22 mouse cellular contexts compared by ENCODE assay signal in the genomic region with DNA sequence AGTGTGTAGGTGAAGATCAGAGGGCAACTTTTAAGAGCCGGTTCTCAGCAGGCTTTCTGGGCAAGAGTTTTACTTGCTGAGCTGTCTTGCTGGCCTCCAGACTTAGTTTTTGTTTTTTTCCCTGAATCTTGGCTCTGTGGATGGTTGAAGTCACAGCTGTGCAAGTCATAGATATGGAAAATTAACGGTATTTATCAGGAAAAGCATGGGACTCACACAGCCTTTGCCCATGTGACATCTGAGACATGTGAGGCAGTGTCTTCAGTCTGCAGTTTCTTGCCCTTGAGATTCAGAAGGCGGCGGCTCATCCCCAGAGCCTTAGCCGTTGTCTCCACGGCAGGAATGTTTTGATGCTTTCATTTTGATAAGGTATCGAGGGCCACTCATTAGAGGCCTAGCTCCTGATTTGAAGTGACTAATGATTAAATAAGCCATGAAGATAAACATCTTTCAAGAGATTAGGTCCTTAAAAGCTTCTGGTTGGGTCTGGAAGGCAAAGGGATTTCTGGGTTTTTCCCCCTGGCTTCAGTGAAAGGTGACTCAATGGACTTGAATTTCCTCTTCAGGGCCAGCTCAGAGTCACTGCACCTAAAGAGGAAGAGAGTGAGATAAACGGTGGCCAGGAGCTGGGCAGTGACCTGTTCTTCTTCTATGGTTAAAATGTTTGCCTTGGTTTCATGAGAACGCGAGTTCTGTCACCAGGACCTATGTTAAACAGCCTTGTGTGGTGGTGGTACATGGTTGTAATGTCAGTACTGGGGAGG. TPM values are rescaled to one million over a fixed set of nuclear protein-coding genes. Genes with fewer than 3 reads are reported as not detected.
A peak's percentile ranks its signal among the peaks of the same experiment; 100 is the strongest.
DNase-seq lines count a peak whose midpoint lies in the region; ATAC-seq and TF ChIP-seq lines count a peak whose summit lies in the region.
"Had no signal": no experiment of that assay in that cellular context is flagged by ENCODE, and none has a peak within 500 bp of the region (broad histone marks: within the 10 kb centered on the region; RNA-seq: fewer than 3 reads in every experiment).

No protein-coding gene starts in this region.

- intact Hi-C loops in heart, postnatal 10 days (cut with DNase I) = no loop called here

- H3K4me1 ChIP-seq in heart, embryonic 12.5 days (replicated peaks) = peaks cover 22% of the 10 kb centered on the region
- H3K4me1 ChIP-seq in CH12.LX (ENCODE audit: control insufficient read depth in 1 of 2, insufficient read depth in 2 of 2) = peaks cover 28 to 52% of the 10 kb centered on the region in 2 experiments
- no peaks in the 10 kb centered on the region for H3K4me1 ChIP-seq in hindbrain, embryonic 12.5 days
- H3K4me1 ChIP-seq: hindbrain, embryonic 13.5 days; liver, embryonic 13.5 days had no signal

- H3K79me2 ChIP-seq in CH12.LX (replicated peaks; ENCODE audit: control insufficient read depth, extremely low read depth, insufficient read depth, poor library complexity, severe bottlenecking) (no peaks in the 10 kb centered on the region), macrophage (ENCODE audit: inconsistent target) (peaks cover 13% of the 10 kb centered on the region)

- no peaks in the 10 kb centered on the region for H3K27me3 ChIP-seq in heart, embryonic 12.5 days (replicated peaks)
- H3K27me3 ChIP-seq in CH12.LX (replicated peaks) = no peaks in the 10 kb centered on the region
- H3K27me3 ChIP-seq in hindbrain, embryonic 12.5 days = no peaks in the 10 kb centered on the region
- H3K27me3 ChIP-seq: forebrain, embryonic 12.5 days; hindbrain, embryonic 13.5 days; intestine, embryonic 15.5 days; kidney, embryonic 15.5 days; liver, embryonic 13.5 days had no signal

- ATAC-seq in heart, embryonic 12.5 days (ENCODE audit: insufficient number of reproducible peaks, low FRiP score) = no peak
- no peak for ATAC-seq in hindbrain, embryonic 12.5 days (ENCODE audit: low FRiP score)
- ATAC-seq: intestine, embryonic 15.5 days had no signal

- no peaks in the 10 kb centered on the region for H3K9me3 ChIP-seq in heart, embryonic 12.5 days (replicated peaks)
- no peaks in the 10 kb centered on the region for H3K9me3 ChIP-seq in CH12.LX (replicated peaks; ENCODE audit: low read length)
- no peaks in the 10 kb centered on the region for H3K9me3 ChIP-seq in hindbrain, embryonic 12.5 days (replicated peaks)
- H3K9me3 ChIP-seq: forebrain, embryonic 12.5 days; hindbrain, embryonic 13.5 days; intestine, embryonic 15.5 days; kidney, embryonic 15.5 days; liver, embryonic 13.5 days; midbrain, embryonic 10.5 days had no signal

- TF ChIP-seq POLR2A in CH12.LX (IDR thresholded peaks at IDR 0.05; ENCODE audit: low read depth, low read length) = no peak

- WGBS in heart, embryonic 12.5 days = 35% methylated on average over 10 of the region's 10 CpGs
- WGBS in macrophage (ENCODE audit: missing documents) = 86% methylated on average over 10 of the region's 10 CpGs
- WGBS in hindbrain, embryonic 12.5 days = 86% methylated on average over 10 of the region's 10 CpGs

- no peak overlapping the region for H3K4me2 ChIP-seq in heart, embryonic 12.5 days
- H3K4me2 ChIP-seq in CH12.LX (ENCODE audit: insufficient read depth, low read depth, poor library complexity, severe bottlenecking) = peak overlapping the region; percentile 34
- no peak overlapping the region for H3K4me2 ChIP-seq in hindbrain, embryonic 12.5 days (replicated peaks)
- H3K4me2 ChIP-seq: forebrain, embryonic 12.5 days; hindbrain, embryonic 13.5 days; intestine, embryonic 15.5 days; kidney, embryonic 15.5 days; liver, embryonic 13.5 days had no signal

- DNase-seq in adrenal gland, adult 2 months = peak; percentile 7
- DNase-seq in adrenal gland, postnatal 4 days (ENCODE audit: low spot score in 2 of 2) = no peak
- DNase-seq in heart, postnatal 10 days = peak; percentile 54 to 56
- no peak for DNase-seq in CH12.LX (ENCODE audit: extremely low read depth)
- DNase-seq in B cell, adult 2 months = no peak
- DNase-seq: adrenal gland, adult 8-10 months; cerebellum, adult 11-12 months; cerebellum, postnatal 25 days; left cerebral cortex, postnatal 4 days; liver, embryonic 13.5 days; lung, postnatal 10 days; right cerebral cortex, postnatal 4 days; thymus, postnatal 36 days had no signal

- H3K4me3 ChIP-seq in heart, embryonic 12.5 days = no peak overlapping the region
- H3K4me3 ChIP-seq in CH12.LX (replicated peaks in 1 of 3; ENCODE audit: low read depth in 2 of 3, low read length in 2 of 3, poor library complexity in 1 of 3) (no peak overlapping the region), macrophage (ENCODE audit: inconsistent target) (no peak overlapping the region)
- H3K4me3 ChIP-seq in hindbrain, embryonic 12.5 days = no peak overlapping the region
- H3K4me3 ChIP-seq: forebrain, embryonic 12.5 days; hindbrain, embryonic 13.5 days; intestine, embryonic 15.5 days; kidney, embryonic 15.5 days; liver, embryonic 13.5 days; midbrain, embryonic 10.5 days had no signal

- TF ChIP-seq CTCF in CH12.LX (conservative IDR thresholded peaks at IDR 0.05 in 1 of 2, IDR thresholded peaks at IDR 0.05 in 1 of 2; ENCODE audit: low read depth in 2 of 2, low read length in 2 of 2) = no peak

- peaks cover 9% of the 10 kb centered on the region; the same call in 1 of the 2 replicates for H3K36me3 ChIP-seq in heart, embryonic 12.5 days
- no peaks in the 10 kb centered on the region for H3K36me3 ChIP-seq in CH12.LX (replicated peaks in 1 of 2; ENCODE audit: control insufficient read depth in 1 of 2, insufficient read depth in 1 of 2, low read length in 1 of 2)
- 0 out of 2 replicates have a peak, but pooled peaks cover 4% of the 10 kb centered on the region for H3K36me3 ChIP-seq in macrophage (ENCODE audit: inconsistent target)
- H3K36me3 ChIP-seq in hindbrain, embryonic 12.5 days = no peaks in the 10 kb centered on the region
- H3K36me3 ChIP-seq: forebrain, embryonic 12.5 days; hindbrain, embryonic 13.5 days; intestine, embryonic 15.5 days; liver, embryonic 13.5 days; midbrain, embryonic 10.5 days had no signal

- no peak overlapping the region for H3K9ac ChIP-seq in heart, embryonic 12.5 days
- H3K9ac ChIP-seq in CH12.LX (ENCODE audit: insufficient read depth, low read depth) = 0 out of 2 replicates have a peak overlapping the region, but pooled peaks have one; percentile 16
- H3K9ac ChIP-seq in hindbrain, embryonic 12.5 days = no peak overlapping the region
- H3K9ac ChIP-seq: forebrain, embryonic 12.5 days; hindbrain, embryonic 13.5 days; intestine, embryonic 15.5 days; kidney, embryonic 15.5 days; liver, embryonic 13.5 days had no signal

- no peak overlapping the region for H3K27ac ChIP-seq in heart, embryonic 12.5 days (ENCODE audit: poor library complexity, severe bottlenecking)
- no peak overlapping the region for H3K27ac ChIP-seq in CH12.LX (ENCODE audit: insufficient read depth, low read depth)
- H3K27ac ChIP-seq in macrophage = peak overlapping the region; percentile 53; the same call in 1 of the 2 replicates
- H3K27ac ChIP-seq in hindbrain, embryonic 12.5 days = no peak overlapping the region
- H3K27ac ChIP-seq: forebrain, embryonic 12.5 days; hindbrain, embryonic 13.5 days; intestine, embryonic 15.5 days; kidney, embryonic 15.5 days; liver, embryonic 13.5 days; midbrain, embryonic 10.5 days had no signal

- no peak for TF ChIP-seq EP300 in CH12.LX (IDR thresholded peaks at IDR 0.05; ENCODE audit: low read length)

- dilution Hi-C loops in CH12.LX (cut with MboI; ENCODE audit: extremely low pct_ligation_motif_present, extremely low pct_unique_long_range_greater_than_20kb, low sequenced_read_pairs) = no loop called here

- in situ Hi-C loops in CH12.LX (cut with MboI; ENCODE audit: low pct_ligation_motif_present, low pct_unique_long_range_greater_than_20kb, low sequenced_read_pairs) = no loop called here

- no peak for TF ChIP-seq RAD21 in CH12.LX (IDR thresholded peaks at IDR 0.05; ENCODE audit: low read depth, low read length)

RNA-seq across cellular contexts. Expression of gene Itpripl2, which starts 10.5 kb away (rescaled TPM):
- total RNA-seq in adrenal gland, adult 2 months (2021) = 10 to 100 TPM; 10.4 to 18.6 TPM
- 16.4 and 19.5 TPM in 2 replicates for polyA plus RNA-seq in adrenal gland, adult 2 months (2012; rRNA removed)
- total RNA-seq in adrenal gland, postnatal 4 days (2021) = 10 to 100 TPM; 19.8 to 22.0 TPM
- total RNA-seq in heart, postnatal 10 days (2021) = 10 to 100 TPM; 48.3 to 49.2 TPM
- polyA plus RNA-seq in heart, embryonic 12.5 days (2016; fragmentation: Nextera tagmentation; extraction: Ambion mirVana) = 3.7 and 4.1 TPM in 2 replicates
- total RNA-seq in CH12.LX (2012; rRNA removed) (not detected in 2 replicates), CH12.LX (2014; rRNA removed) (not detected in 2 replicates)
- polyA plus RNA-seq in CH12.LX (2012; ENCODE audit: insufficient read length, low read depth) (not detected in 2 replicates), macrophage (2018) (40.3 to 54.1 TPM (median 50.5 TPM) in 3 replicates)
- total RNA-seq in macrophage (2018; cell fraction: chromatin; rRNA removed) = 10 to 100 TPM; 17.4 to 77.8 (median 42.8) TPM
- 10 to 100 TPM; 61.8 to 93.0 (median 77.5) TPM for total RNA-seq in macrophage (2018; cell fraction: cytosol; rRNA removed)
- total RNA-seq in macrophage (2018; cell fraction: nucleus; rRNA removed) = 100 to 1,000 TPM in 12 of 26 experiments, 10 to 100 TPM in 14; 41.8 to 171 (median 92.6) TPM
- polyA plus RNA-seq in hindbrain, embryonic 12.5 days (2016; fragmentation: Nextera tagmentation; extraction: Ambion mirVana) = 3.4 and 3.9 TPM in 2 replicates

RNA-seq across cellular contexts. Expression of gene Syt17, which starts 33.2 kb away (rescaled TPM):
- total RNA-seq in adrenal gland, adult 2 months (2021) = 10 to 100 TPM in 1 of 2 experiments, 1 to 10 TPM in 1; 6.0 to 11.4 TPM
- polyA plus RNA-seq in adrenal gland, adult 2 months (2012; rRNA removed) = 3.9 and 6.2 TPM in 2 replicates
- total RNA-seq in adrenal gland, postnatal 4 days (2021) = 10 to 100 TPM; 19.6 to 21.0 TPM
- total RNA-seq in heart, postnatal 10 days (2021) = 1 to 10 TPM; 1.9 to 2.2 TPM
- polyA plus RNA-seq in heart, embryonic 12.5 days (2016; fragmentation: Nextera tagmentation; extraction: Ambion mirVana) = 1.2 and 1.4 TPM in 2 replicates
- total RNA-seq in CH12.LX (2012; rRNA removed) (not detected in 2 replicates), CH12.LX (2014; rRNA removed) (not detected in 2 replicates)
- polyA plus RNA-seq in CH12.LX (2012; ENCODE audit: insufficient read length, low read depth) (not detected in 2 replicates), macrophage (2018) (not detected in 3 replicates)
- total RNA-seq in macrophage (2018; cell fraction: chromatin; rRNA removed) = not detected
- total RNA-seq in macrophage (2018; cell fraction: cytosol; rRNA removed) = not detected
- not detected for total RNA-seq in macrophage (2018; cell fraction: nucleus; rRNA removed)
- 6.1 and 6.4 TPM in 2 replicates for polyA plus RNA-seq in hindbrain, embryonic 12.5 days (2016; fragmentation: Nextera tagmentation; extraction: Ambion mirVana)
- total RNA-seq: neutrophil, adult 5-6 weeks had no signal

RNA-seq across cellular contexts. Expression of gene Coq7, which starts 51.9 kb away (rescaled TPM):
- total RNA-seq in adrenal gland, adult 2 months (2021) = 10 to 100 TPM; 28.3 to 52.0 TPM
- polyA plus RNA-seq in adrenal gland, adult 2 months (2012; rRNA removed) = 32.3 and 37.0 TPM in 2 replicates
- total RNA-seq in adrenal gland, postnatal 4 days (2021) = 10 to 100 TPM; 48.8 to 49.8 TPM
- 100 to 1,000 TPM; 103 to 108 TPM for total RNA-seq in heart, postnatal 10 days (2021)
- polyA plus RNA-seq in heart, embryonic 12.5 days (2016; fragmentation: Nextera tagmentation; extraction: Ambion mirVana) = 148 and 149 TPM in 2 replicates
- total RNA-seq in CH12.LX (2012; rRNA removed) (43.6 and 54.2 TPM in 2 replicates), CH12.LX (2014; rRNA removed) (38.8 and 42.1 TPM in 2 replicates)
- polyA plus RNA-seq in CH12.LX (2012; ENCODE audit: insufficient read length, low read depth) (50.4 and 53.7 TPM in 2 replicates), macrophage (2018) (12.6 to 42.8 TPM (median 37.7 TPM) in 3 replicates)
- 10 to 100 TPM in 10 of 26 experiments, 1 to 10 TPM in 16; 1.4 to 15.2 (median 7.2) TPM for total RNA-seq in macrophage (2018; cell fraction: chromatin; rRNA removed)
- total RNA-seq in macrophage (2018; cell fraction: cytosol; rRNA removed) = 10 to 100 TPM; 15.8 to 32.6 (median 23.7) TPM
- 10 to 100 TPM in 13 of 26 experiments, 1 to 10 TPM in 13; 2.4 to 19.7 (median 9.8) TPM for total RNA-seq in macrophage (2018; cell fraction: nucleus; rRNA removed)
- polyA plus RNA-seq in hindbrain, embryonic 12.5 days (2016; fragmentation: Nextera tagmentation; extraction: Ambion mirVana) = 83.3 and 90.4 TPM in 2 replicates

Comparison
In these comparisons a context has a peak if more than half of its experiments do, and no peak if none do; other contexts are left out.
1. DNase-seq: peak in adrenal gland, adult 2 months (single experiment) and heart, postnatal 10 days (2 of 2); none in adrenal gland, postnatal 4 days (0 of 2), CH12.LX (single experiment) and B cell, adult 2 months (0 of 2).